Mouse (Mus musculus): Measurements from ENCODE around the gene Pkn1. TPM values are rescaled to one million over a fixed set of nuclear protein-coding genes. Genes with fewer than 3 reads are reported as not detected.
A peak's percentile ranks its signal among the peaks of the same experiment; 100 is the strongest.

Pkn1 gene
- polyA plus RNA-seq, 1 experiment from 2014 or later: 31.8 TPM

DNA sequence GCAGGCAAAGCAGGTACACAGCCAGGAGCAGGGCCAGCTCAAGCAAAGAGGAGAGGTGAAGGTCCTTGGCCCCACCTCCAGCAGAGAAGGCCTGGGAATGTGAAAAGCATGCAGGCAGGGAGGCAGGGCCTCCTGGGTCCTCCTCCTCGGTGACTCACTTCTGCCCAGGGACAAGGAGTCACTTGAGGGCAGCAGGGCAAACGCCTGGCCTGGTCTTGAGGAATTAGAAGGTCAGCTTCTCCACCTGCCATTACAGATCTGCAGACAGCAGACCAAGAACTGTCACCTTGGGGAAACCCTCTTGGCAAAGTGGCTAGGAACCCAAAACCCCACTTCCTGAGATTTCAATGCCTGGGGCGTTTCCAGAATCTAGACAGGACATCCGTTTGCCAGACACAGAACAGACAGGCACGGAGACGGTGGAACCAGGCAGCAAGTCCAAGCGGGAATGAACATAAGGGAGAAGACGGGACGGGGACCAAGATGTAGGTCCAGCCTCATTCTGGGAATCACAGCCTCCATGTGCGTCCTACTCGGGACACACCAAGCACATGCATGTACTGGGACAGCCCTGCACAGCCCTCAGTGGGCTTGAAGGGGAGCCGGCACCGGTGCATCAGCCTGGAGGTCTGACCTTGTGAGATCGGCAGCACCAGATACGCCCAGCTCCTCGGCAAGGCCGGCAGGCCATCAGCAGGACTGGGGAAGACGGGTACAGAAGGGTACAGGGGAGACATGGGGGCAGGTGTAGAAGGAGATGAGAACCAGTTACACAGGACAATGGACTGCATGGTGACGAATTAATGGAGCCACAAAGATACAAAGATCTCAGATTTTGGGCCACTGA, 1.4 kb downstream of the Pkn1 start:
- Histone ChIP-seq H3K4me3 (ENCODE audit: low read length) (peak overlapping the region; percentile 92), H3K9ac (ENCODE audit: low read length) (peak overlapping the region; percentile 99), H3K9me3 (ENCODE audit: control insufficient read depth, low read length) (no peaks in the 10 kb centered on the region; the same call in 1 of the 2 replicates), H3K4me2 (ENCODE audit: low read depth, low read length) (peak overlapping the region; percentile 94), H3K27ac (ENCODE audit: low read length) (peak overlapping the region; percentile 84), H3K4me1 (replicated peaks; ENCODE audit: control insufficient read depth, insufficient read depth, low read length) (peaks cover 19% of the 10 kb centered on the region), H3K27me3 (ENCODE audit: control insufficient read depth, insufficient read depth, low read depth, low read length) (no peaks in the 10 kb centered on the region), H3K36me3 (ENCODE audit: control insufficient read depth, insufficient read depth, low read length) (no peaks in the 10 kb centered on the region)
- no peak for ATAC-seq (ENCODE audit: low read depth)
- 46% methylated on average over 19 of the region's 19 CpGs for WGBS

DNA sequence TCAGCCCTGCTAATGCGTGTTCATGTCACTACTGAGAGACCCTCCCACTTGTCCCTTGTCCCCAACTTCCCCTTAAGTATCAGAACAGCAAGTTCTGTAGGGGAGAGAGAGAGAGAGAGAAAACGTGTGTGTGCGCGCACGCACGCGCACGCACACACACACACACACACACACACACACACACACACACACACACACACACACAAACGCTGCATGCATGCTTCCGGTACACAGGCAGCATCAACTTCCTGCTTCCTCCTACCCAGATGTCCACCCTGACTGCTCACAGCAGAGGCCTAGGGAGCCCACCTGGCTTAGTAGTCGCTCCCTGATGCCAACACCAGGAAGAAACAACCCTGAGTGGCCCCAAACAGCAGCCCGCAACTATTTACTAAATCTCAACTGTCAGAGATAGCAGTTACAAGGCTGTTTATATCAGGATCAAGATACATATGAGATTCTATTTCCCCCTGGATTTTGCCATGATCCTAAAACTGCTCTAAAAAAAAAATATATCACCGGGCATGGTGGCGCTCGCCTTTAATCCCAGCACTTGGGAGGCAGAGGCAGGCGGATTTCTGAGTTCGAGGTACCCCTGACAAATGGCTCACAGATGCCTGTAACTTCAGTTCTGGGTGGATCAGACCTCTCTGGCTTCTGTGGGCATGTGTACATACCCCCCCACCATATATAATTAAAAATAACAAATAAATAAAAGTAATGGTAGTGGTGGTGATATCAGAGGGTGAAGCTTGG, 3.5 kb downstream of the Pkn1 start:
- no peak for ATAC-seq (ENCODE audit: low read depth)
- no peaks in the 10 kb centered on the region for H3K27me3 ChIP-seq (ENCODE audit: control insufficient read depth, insufficient read depth, low read depth, low read length)
- no peak overlapping the region for H3K4me2 ChIP-seq (ENCODE audit: low read depth, low read length)
- H3K4me1 ChIP-seq (replicated peaks; ENCODE audit: control insufficient read depth, insufficient read depth, low read length): peaks cover 19% of the 10 kb centered on the region
- H3K9me3 ChIP-seq (ENCODE audit: control insufficient read depth, low read length): no peaks in the 10 kb centered on the region
- no peak overlapping the region for H3K9ac ChIP-seq (ENCODE audit: low read length)
- peaks cover 12% of the 10 kb centered on the region for H3K36me3 ChIP-seq (ENCODE audit: control insufficient read depth, insufficient read depth, low read length)
- H3K27ac ChIP-seq (ENCODE audit: low read length): no peak overlapping the region; the same call in 1 of the 2 replicates
- H3K4me3 ChIP-seq (ENCODE audit: low read length): no peak overlapping the region
- WGBS: 68% methylated on average over 10 of the region's 17 CpGs

GRCm38 (mm10) chr8:83694369-83695160, 4.4 kb downstream of the Pkn1 start:
- no peak overlapping the region for H3K4me3 ChIP-seq (ENCODE audit: low read length)
- WGBS: 73% methylated on average over 11 of the region's 11 CpGs
- no peaks in the 10 kb centered on the region for H3K27me3 ChIP-seq (ENCODE audit: control insufficient read depth, insufficient read depth, low read depth, low read length)
- no peak overlapping the region for H3K4me2 ChIP-seq (ENCODE audit: low read depth, low read length)
- no peak for ATAC-seq (ENCODE audit: low read depth)
- H3K36me3 ChIP-seq (ENCODE audit: control insufficient read depth, insufficient read depth, low read length): peaks cover 12% of the 10 kb centered on the region
- no peak overlapping the region for H3K9ac ChIP-seq (ENCODE audit: low read length)
- no peaks in the 10 kb centered on the region for H3K9me3 ChIP-seq (ENCODE audit: control insufficient read depth, low read length)
- no peak overlapping the region for H3K27ac ChIP-seq (ENCODE audit: low read length)
- peaks cover 16% of the 10 kb centered on the region for H3K4me1 ChIP-seq (replicated peaks; ENCODE audit: control insufficient read depth, insufficient read depth, low read length)

GRCm38 (mm10) chr8:83693609-83694236, 5.3 kb downstream of the Pkn1 start:
- ATAC-seq (ENCODE audit: low read depth): no peak
- no peaks in the 10 kb centered on the region for H3K27me3 ChIP-seq (ENCODE audit: control insufficient read depth, insufficient read depth, low read depth, low read length)
- H3K4me3 ChIP-seq (ENCODE audit: low read length): no peak overlapping the region
- no peak overlapping the region for H3K27ac ChIP-seq (ENCODE audit: low read length)
- H3K4me1 ChIP-seq (replicated peaks; ENCODE audit: control insufficient read depth, insufficient read depth, low read length): peaks cover 16% of the 10 kb centered on the region
- H3K9me3 ChIP-seq (ENCODE audit: control insufficient read depth, low read length): no peaks in the 10 kb centered on the region
- no peak overlapping the region for H3K9ac ChIP-seq (ENCODE audit: low read length)
- H3K36me3 ChIP-seq (ENCODE audit: control insufficient read depth, insufficient read depth, low read length): peaks cover 12% of the 10 kb centered on the region
- WGBS: 64% methylated on average over 10 of the region's 10 CpGs
- H3K4me2 ChIP-seq (ENCODE audit: low read depth, low read length): no peak overlapping the region

- Histone ChIP-seq H3K4me1 (replicated peaks; ENCODE audit: control insufficient read depth, insufficient read depth, low read length) (no peaks in the 10 kb centered on the region), H3K36me3 (ENCODE audit: control insufficient read depth, insufficient read depth, low read length) (peaks cover 21% of the 10 kb centered on the region), H3K27ac (ENCODE audit: low read length) (no peak overlapping the region), H3K4me2 (ENCODE audit: low read depth, low read length) (no peak overlapping the region), H3K27me3 (ENCODE audit: control insufficient read depth, insufficient read depth, low read depth, low read length) (no peaks in the 10 kb centered on the region), H3K4me3 (ENCODE audit: low read length) (no peak overlapping the region), H3K9ac (ENCODE audit: low read length) (no peak overlapping the region), H3K9me3 (ENCODE audit: control insufficient read depth, low read length) (no peaks in the 10 kb centered on the region)
- no peak for ATAC-seq (ENCODE audit: low read depth)
- 85% methylated on average over 6 of the region's 6 CpGs for WGBS
Measured at GRCm38 (mm10) chr8:83689264-83689663, 9.7 kb downstream of the Pkn1 start.

GRCm38 (mm10) chr8:83684517-83684916, 14.5 kb downstream of the Pkn1 start:
- Histone ChIP-seq H3K4me2 (ENCODE audit: low read depth, low read length) (no peak overlapping the region), H3K9me3 (ENCODE audit: control insufficient read depth, low read length) (no peaks in the 10 kb centered on the region), H3K4me3 (ENCODE audit: low read length) (no peak overlapping the region), H3K9ac (ENCODE audit: low read length) (no peak overlapping the region), H3K27ac (ENCODE audit: low read length) (no peak overlapping the region), H3K36me3 (ENCODE audit: control insufficient read depth, insufficient read depth, low read length) (peaks cover 23% of the 10 kb centered on the region), H3K4me1 (replicated peaks; ENCODE audit: control insufficient read depth, insufficient read depth, low read length) (peaks cover 12% of the 10 kb centered on the region), H3K27me3 (ENCODE audit: control insufficient read depth, insufficient read depth, low read depth, low read length) (no peaks in the 10 kb centered on the region)
- ATAC-seq (ENCODE audit: low read depth): no peak
- WGBS: 89% methylated on average over 9 of the region's 9 CpGs

DNA sequence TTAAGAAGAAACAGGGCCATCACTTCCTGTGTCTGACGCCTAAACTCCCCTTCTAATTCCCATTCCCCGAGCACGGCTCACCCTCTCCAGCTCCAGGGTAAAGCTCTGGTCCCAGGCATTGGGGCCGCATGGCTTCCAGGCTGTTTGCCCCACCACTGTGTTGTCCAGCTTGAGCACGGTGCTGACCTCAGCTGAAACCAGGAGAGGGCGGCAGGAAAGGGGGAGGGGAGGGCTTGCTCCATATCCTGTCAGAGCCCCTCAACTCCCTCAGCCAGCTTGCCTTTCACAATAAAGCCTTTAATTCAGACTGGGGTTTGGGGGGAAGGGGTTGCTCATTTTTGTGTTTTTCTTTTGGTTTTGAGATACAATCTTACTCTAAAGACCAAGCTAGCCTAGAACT, 17.9 kb downstream of the Pkn1 start:
- Histone ChIP-seq H3K36me3 (ENCODE audit: control insufficient read depth, insufficient read depth, low read length) (peaks cover 41% of the 10 kb centered on the region), H3K9ac (ENCODE audit: low read length) (peak overlapping the region; percentile 39; the same call in 1 of the 2 replicates), H3K9me3 (ENCODE audit: control insufficient read depth, low read length) (no peaks in the 10 kb centered on the region), H3K4me1 (replicated peaks; ENCODE audit: control insufficient read depth, insufficient read depth, low read length) (peaks cover 12% of the 10 kb centered on the region), H3K4me2 (ENCODE audit: low read depth, low read length) (no peak overlapping the region), H3K4me3 (ENCODE audit: low read length) (no peak overlapping the region), H3K27me3 (ENCODE audit: control insufficient read depth, insufficient read depth, low read depth, low read length) (no peaks in the 10 kb centered on the region), H3K27ac (ENCODE audit: low read length) (peak overlapping the region; percentile 79)
- peak; percentile 88 for ATAC-seq (ENCODE audit: low read depth)
- 13% methylated on average over 6 of the region's 6 CpGs for WGBS

DNA sequence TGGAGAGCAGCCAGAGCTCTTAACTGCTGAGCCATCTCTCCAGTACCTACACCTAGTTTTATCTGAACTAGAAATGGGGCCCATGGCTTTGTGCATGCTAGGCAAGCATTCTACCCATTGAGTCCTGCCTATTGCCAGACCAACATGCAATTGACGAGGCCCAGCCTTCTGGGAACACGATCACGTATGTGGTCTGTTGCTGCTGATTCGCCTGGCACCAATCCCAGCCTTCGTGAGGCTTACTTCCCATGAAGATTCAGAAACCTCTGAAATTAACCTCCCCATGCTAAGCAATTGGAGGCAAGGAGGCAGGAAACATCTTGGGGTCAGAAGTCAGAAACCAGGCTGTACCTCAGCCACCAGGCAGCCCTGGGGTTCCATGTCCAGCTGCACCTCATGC, 18.4 kb downstream of the Pkn1 start:
- Histone ChIP-seq H3K9ac (ENCODE audit: low read length) (no peak overlapping the region), H3K27me3 (ENCODE audit: control insufficient read depth, insufficient read depth, low read depth, low read length) (no peaks in the 10 kb centered on the region), H3K4me3 (ENCODE audit: low read length) (no peak overlapping the region), H3K4me1 (replicated peaks; ENCODE audit: control insufficient read depth, insufficient read depth, low read length) (peaks cover 12% of the 10 kb centered on the region), H3K9me3 (ENCODE audit: control insufficient read depth, low read length) (no peaks in the 10 kb centered on the region), H3K4me2 (ENCODE audit: low read depth, low read length) (no peak overlapping the region), H3K27ac (ENCODE audit: low read length) (peak overlapping the region; percentile 79), H3K36me3 (ENCODE audit: control insufficient read depth, insufficient read depth, low read length) (peaks cover 41% of the 10 kb centered on the region)
- 51% methylated on average over 5 of the region's 5 CpGs for WGBS
- ATAC-seq (ENCODE audit: low read depth): peak; percentile 48; the same call in 1 of the 2 replicates

Measured in lung, embryonic 16.5 days (tissue).